9 mouse cellular contexts compared by ENCODE assay signal in the genomic region with DNA sequence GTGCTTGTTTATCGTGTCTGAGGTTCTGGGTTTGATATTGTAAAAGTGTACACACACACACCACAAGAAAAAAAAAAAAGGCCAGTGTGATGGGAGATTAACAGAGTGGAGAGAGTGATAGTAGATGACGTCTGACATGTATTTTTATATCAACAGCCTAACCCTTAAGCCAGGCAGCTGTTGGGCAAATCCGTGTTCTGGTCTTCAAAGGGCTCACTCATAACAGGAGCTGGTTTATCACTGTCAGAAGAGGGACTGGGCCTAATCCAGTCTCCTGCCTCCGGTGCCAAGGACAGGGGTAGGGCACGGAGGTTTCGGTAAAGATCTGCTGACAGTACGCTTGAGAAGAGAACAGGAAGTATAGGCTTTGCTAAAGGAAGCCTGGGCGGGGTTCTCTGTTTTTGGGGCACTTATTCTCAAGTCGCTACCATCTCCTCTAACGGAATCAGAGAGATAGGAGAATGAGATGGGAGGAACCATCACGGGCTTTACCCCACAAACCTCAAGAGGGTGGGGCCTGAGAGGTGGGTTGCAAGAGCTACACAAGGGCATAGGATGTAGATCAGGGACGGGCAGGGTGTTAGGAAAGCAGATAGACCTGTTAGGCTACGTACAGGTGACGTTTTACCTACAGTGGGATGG. TPM values are rescaled to one million over a fixed set of nuclear protein-coding genes. Genes with fewer than 3 reads are reported as not detected.
DNase-seq lines count a peak whose midpoint lies in the region; ATAC-seq lines count a peak whose summit lies in the region.
"Had no signal": no experiment of that assay in that cellular context is flagged by ENCODE, and none has a peak within 500 bp of the region (broad histone marks: within the 10 kb centered on the region; RNA-seq: fewer than 3 reads in every experiment).

No protein-coding gene starts in this region.

- no peaks in the 10 kb centered on the region for H3K27me3 ChIP-seq in erythroblast, embryonic 14.5 days (ENCODE audit: control insufficient read depth)
- no peaks in the 10 kb centered on the region for H3K27me3 ChIP-seq in hindbrain, embryonic 15.5 days
- H3K27me3 ChIP-seq: Patski had no signal

- peak; percentile 63; the same call in 1 of the 2 replicates for ATAC-seq in hindbrain, embryonic 15.5 days (ENCODE audit: low FRiP score, low read depth)

- H3K4me2 ChIP-seq in hindbrain, embryonic 15.5 days: peak overlapping the region; percentile 79

- H3K4me3 ChIP-seq in erythroblast, embryonic 14.5 days (replicated peaks): peak overlapping the region; percentile 97
- H3K4me3 ChIP-seq in hindbrain, embryonic 15.5 days: peak overlapping the region; percentile 69; the same call in 1 of the 2 replicates

- no peak overlapping the region for H3K27ac ChIP-seq in hindbrain, embryonic 15.5 days (replicated peaks)

- H3K4me1 ChIP-seq in erythroblast, embryonic 14.5 days (ENCODE audit: control insufficient read depth): peaks cover 44% of the 10 kb centered on the region
- peaks cover 20% of the 10 kb centered on the region for H3K4me1 ChIP-seq in hindbrain, embryonic 15.5 days (replicated peaks)

- no peak overlapping the region for H3K9ac ChIP-seq in hindbrain, embryonic 15.5 days

- no peaks in the 10 kb centered on the region for H3K9me3 ChIP-seq in erythroblast, embryonic 14.5 days (ENCODE audit: control insufficient read depth, low read length)
- H3K9me3 ChIP-seq in hindbrain, embryonic 15.5 days: no peaks in the 10 kb centered on the region

- 56% methylated on average over 14 of the region's 14 CpGs for WGBS in hindbrain, embryonic 15.5 days

- peak; percentile 27 for DNase-seq in kidney, adult 18-20 months
- no peak for DNase-seq in kidney, postnatal 36 days
- DNase-seq in lung, postnatal 36 days: peak; percentile 68
- DNase-seq in spleen, postnatal 14 days (ENCODE audit: low spot score in 2 of 2): peak; percentile 42 to 52
- no peak for DNase-seq in embryo, embryonic 10 days (ENCODE audit: low spot score)
- no peak for DNase-seq in urinary bladder, postnatal 36 days (ENCODE audit: low spot score in 2 of 2)

- peaks cover 8% of the 10 kb centered on the region for H3K36me3 ChIP-seq in erythroblast, embryonic 14.5 days (ENCODE audit: control insufficient read depth)
- H3K36me3 ChIP-seq in hindbrain, embryonic 15.5 days: no peaks in the 10 kb centered on the region

RNA-seq across cellular contexts. Expression of gene Stim1, which starts 1.1 kb away (rescaled TPM):
- polyA plus RNA-seq in erythroblast, embryonic 14.5 days (2012): 2.7 and 2.9 TPM in 2 replicates
- 13.6 and 15.1 TPM in 2 replicates for polyA plus RNA-seq in hindbrain, embryonic 15.5 days (2015; fragmentation: Nextera tagmentation; extraction: Ambion mirVana)

RNA-seq across cellular contexts. Expression of gene Rhog, which starts 10.7 kb away (rescaled TPM):
- polyA plus RNA-seq in erythroblast, embryonic 14.5 days (2012): 7.6 and 15.0 TPM in 2 replicates
- polyA plus RNA-seq in hindbrain, embryonic 15.5 days (2015; fragmentation: Nextera tagmentation; extraction: Ambion mirVana): 20.1 and 20.5 TPM in 2 replicates

RNA-seq across cellular contexts. Expression of gene Pgap2, which starts 56.5 kb away (rescaled TPM):
- polyA plus RNA-seq in erythroblast, embryonic 14.5 days (2012): 0.14 and 1.5 TPM in 2 replicates
- 59.0 and 64.0 TPM in 2 replicates for polyA plus RNA-seq in hindbrain, embryonic 15.5 days (2015; fragmentation: Nextera tagmentation; extraction: Ambion mirVana)

RNA-seq across cellular contexts. Expression of gene Nup98, which starts 56.5 kb away (rescaled TPM):
- polyA plus RNA-seq in erythroblast, embryonic 14.5 days (2012): 0.17 and 0.18 TPM in 2 replicates
- polyA plus RNA-seq in hindbrain, embryonic 15.5 days (2015; fragmentation: Nextera tagmentation; extraction: Ambion mirVana): 19.0 and 20.6 TPM in 2 replicates

Comparison
In these comparisons a context has a peak if more than half of its experiments do, and no peak if none do; other contexts are left out.
1. DNase-seq: peak in kidney, adult 18-20 months (single experiment), lung, postnatal 36 days (single experiment) and spleen, postnatal 14 days (2 of 2); none in kidney, postnatal 36 days (0 of 2), embryo, embryonic 10 days (single experiment) and urinary bladder, postnatal 36 days (0 of 2).
2. RNA of gene Pgap2, which starts 56.5 kb away (polyA plus RNA-seq): 59.0 to 64.0 TPM in hindbrain, embryonic 15.5 days; 0.14 to 1.5 TPM in erythroblast, embryonic 14.5 days; every median in the first group is over 10 times any median in the second.